Mouse (Mus musculus) liver, adult (tissue): Measurements from ENCODE around the gene Xpo4.

ENCODE experiments used
- GATA4 ChIP-seq: IDR thresholded peaks from 2 replicates; pipeline ENCODE4 v1.6.1; 2014; ENCODE audit warnings: mild to moderate bottlenecking, low read length; ENCODE audit not compliant: insufficient replicate concordance

Gene Xpo4

GRCm38 (mm10) chr14:57639153-57639552 is 26.1 kb downstream of the Xpo4 start:
- no peak for TF ChIP-seq GATA4

GRCm38 (mm10) chr14:57634141-57634540 is 31.1 kb downstream of the Xpo4 start:
- TF ChIP-seq GATA4 = no peak

GRCm38 (mm10) chr14:57629595-57629994 is 35.6 kb downstream of the Xpo4 start:
- TF ChIP-seq GATA4 = no peak

- TF ChIP-seq GATA4 = no peak
Measured at GRCm38 (mm10) chr14:57622934-57623333, 42.3 kb downstream of the Xpo4 start.

GRCm38 (mm10) chr14:57621699-57622098 is 43.5 kb downstream of the Xpo4 start:
- no peak for TF ChIP-seq GATA4

GRCm38 (mm10) chr14:57620598-57621236 is 44.5 kb downstream of the Xpo4 start:
- TF ChIP-seq GATA4 = no peak

- no peak for TF ChIP-seq GATA4
Measured at GRCm38 (mm10) chr14:57619487-57619886, 45.7 kb downstream of the Xpo4 start.

GRCm38 (mm10) chr14:57617675-57618074 is 47.6 kb downstream of the Xpo4 start:
- TF ChIP-seq GATA4 = no peak

GRCm38 (mm10) chr14:57616339-57616965 is 48.8 kb downstream of the Xpo4 start:
- TF ChIP-seq GATA4 = no peak

- TF ChIP-seq GATA4 = no peak
Measured at GRCm38 (mm10) chr14:57615828-57616227, 49.4 kb downstream of the Xpo4 start.

- TF ChIP-seq GATA4 = no peak
Measured at GRCm38 (mm10) chr14:57611034-57611433, 54.2 kb downstream of the Xpo4 start.

- TF ChIP-seq GATA4 = no peak
Measured at GRCm38 (mm10) chr14:57609816-57610329, 55.4 kb downstream of the Xpo4 start.

- no peak for TF ChIP-seq GATA4
Measured at GRCm38 (mm10) chr14:57607500-57607899, 57.7 kb downstream of the Xpo4 start.

- no peak for TF ChIP-seq GATA4
Measured at GRCm38 (mm10) chr14:57606663-57607365, 58.4 kb downstream of the Xpo4 start.

GRCm38 (mm10) chr14:57593279-57593678 is 72.0 kb downstream of the Xpo4 start:
- no peak for TF ChIP-seq GATA4

- no peak for TF ChIP-seq GATA4
Measured at GRCm38 (mm10) chr14:57591830-57592229, 73.4 kb downstream of the Xpo4 start.
